ENCODE assay signal across 7 mouse cellular contexts in genomic region chr7:80232489-80233029, GRCm38 (mm10). TPM values are rescaled to one million over a fixed set of nuclear protein-coding genes. Genes with fewer than 3 reads are reported as not detected.
DNase-seq lines count a peak whose midpoint lies in the region; ATAC-seq and TF ChIP-seq lines count a peak whose summit lies in the region.

Cib1 (minus strand) TSS chr7:80232813.
Gdpgp1 (plus strand) TSS chr7:80232865.

- peaks cover 11% of the 10 kb centered on the region for H3K4me1 ChIP-seq in embryonic facial prominence, embryonic 12.5 days
- H3K4me1 ChIP-seq in kidney, adult 2 months (ENCODE audit: control insufficient read depth, insufficient read depth, low read length) = peaks cover 21% of the 10 kb centered on the region
- H3K4me1 ChIP-seq in limb, embryonic 13.5 days = peaks cover 25% of the 10 kb centered on the region
- H3K4me1 ChIP-seq in midbrain, embryonic 16.5 days (ENCODE audit: control insufficient read depth, insufficient read depth, low read length) = peaks cover 22% of the 10 kb centered on the region

- H3K9me3 ChIP-seq in embryonic facial prominence, embryonic 12.5 days = no peaks in the 10 kb centered on the region
- no peaks in the 10 kb centered on the region for H3K9me3 ChIP-seq in limb, embryonic 13.5 days
- H3K9me3 ChIP-seq in midbrain, embryonic 16.5 days (replicated peaks; ENCODE audit: control insufficient read depth, low read length, poor library complexity, severe bottlenecking) = no peaks in the 10 kb centered on the region

- peak; percentile 97 for DNase-seq in adrenal gland, postnatal 25 days
- DNase-seq in heart, adult 18-20 months = peak; percentile 96 to 98
- peak; percentile 98 for DNase-seq in kidney, adult 2 months
- peak; percentile 98 for DNase-seq in spleen, postnatal 10 days (ENCODE audit: low spot score in 2 of 2)

- no peak for TF ChIP-seq CTCF in kidney, adult 2 months (conservative IDR thresholded peaks at IDR 0.05; ENCODE audit: insufficient read depth, insufficient read length, low read depth, low read length)

- H3K27ac ChIP-seq in embryonic facial prominence, embryonic 12.5 days = peak within 1 kb of the TSS; percentile 4; the same call in 1 of the 2 replicates
- peak within 1 kb of the TSS; percentile 84 for H3K27ac ChIP-seq in kidney, adult 2 months (ENCODE audit: insufficient read depth, low read depth, low read length)
- H3K27ac ChIP-seq in limb, embryonic 13.5 days = no peak within 1 kb of the TSS; the same call in 1 of the 2 replicates
- peak within 1 kb of the TSS; percentile 67 for H3K27ac ChIP-seq in midbrain, embryonic 16.5 days (ENCODE audit: low read length)

- WGBS in embryonic facial prominence, embryonic 12.5 days = under 1% methylated on average over 56 of the region's 56 CpGs
- under 1% methylated on average over 55 of the region's 56 CpGs for WGBS in kidney, adult 2 months
- WGBS in limb, embryonic 13.5 days = under 1% methylated on average over 56 of the region's 56 CpGs
- under 1% methylated on average over 40 of the region's 56 CpGs for WGBS in midbrain, embryonic 16.5 days

- peaks cover under 1% of the 10 kb centered on the region; the same call in 1 of the 2 replicates for H3K36me3 ChIP-seq in embryonic facial prominence, embryonic 12.5 days
- H3K36me3 ChIP-seq in kidney, adult 2 months (ENCODE audit: control insufficient read depth, insufficient read depth, low read length) = no peaks in the 10 kb centered on the region
- peaks cover 18% of the 10 kb centered on the region for H3K36me3 ChIP-seq in limb, embryonic 13.5 days
- no peaks in the 10 kb centered on the region for H3K36me3 ChIP-seq in midbrain, embryonic 16.5 days (ENCODE audit: control insufficient read depth, insufficient read depth, low read length)

- ATAC-seq in embryonic facial prominence, embryonic 12.5 days (ENCODE audit: insufficient number of reproducible peaks, insufficient read depth, low FRiP score, low TSS enrichment) = peak; percentile 98
- peak; percentile 96 for ATAC-seq in limb, embryonic 13.5 days (ENCODE audit: low FRiP score, low read depth)
- peak; percentile 93 for ATAC-seq in midbrain, embryonic 16.5 days

- peak within 1 kb of the TSS; percentile 62 for H3K4me3 ChIP-seq in embryonic facial prominence, embryonic 12.5 days
- H3K4me3 ChIP-seq in kidney, adult 2 months (ENCODE audit: insufficient read depth, low read depth, low read length) = peak within 1 kb of the TSS; percentile 90
- H3K4me3 ChIP-seq in limb, embryonic 13.5 days = peak within 1 kb of the TSS; percentile 69
- H3K4me3 ChIP-seq in midbrain, embryonic 16.5 days (ENCODE audit: low read depth, low read length) = peak within 1 kb of the TSS; percentile 69

- TF ChIP-seq POLR2A in kidney, adult 2 months (IDR thresholded peaks at IDR 0.05; ENCODE audit: low read depth, low read length) = peak; percentile 35

- H3K9ac ChIP-seq in embryonic facial prominence, embryonic 12.5 days = peak within 1 kb of the TSS; percentile 55
- H3K9ac ChIP-seq in limb, embryonic 13.5 days = peak within 1 kb of the TSS; percentile 74
- H3K9ac ChIP-seq in midbrain, embryonic 16.5 days (ENCODE audit: low read depth, low read length) = peak within 1 kb of the TSS; percentile 66

- peak within 1 kb of the TSS; percentile 82 for H3K4me2 ChIP-seq in embryonic facial prominence, embryonic 12.5 days (replicated peaks)
- peak within 1 kb of the TSS; percentile 91 for H3K4me2 ChIP-seq in limb, embryonic 13.5 days (replicated peaks)
- peak within 1 kb of the TSS; percentile 83 for H3K4me2 ChIP-seq in midbrain, embryonic 16.5 days (ENCODE audit: low read length)

- H3K27me3 ChIP-seq in embryonic facial prominence, embryonic 12.5 days = no peaks in the 10 kb centered on the region
- no peaks in the 10 kb centered on the region for H3K27me3 ChIP-seq in kidney, adult 2 months (replicated peaks; ENCODE audit: control insufficient read depth, insufficient read depth, low read length)
- peaks cover 3% of the 10 kb centered on the region; the same call in 1 of the 2 replicates for H3K27me3 ChIP-seq in limb, embryonic 13.5 days
- H3K27me3 ChIP-seq in midbrain, embryonic 16.5 days (ENCODE audit: control insufficient read depth, insufficient read depth, low read depth, low read length) = peaks cover 7% of the 10 kb centered on the region

RNA-seq across cellular contexts. Expression of gene Cib1, which starts in this region (rescaled TPM):
- 62.4 and 68.2 TPM in 2 replicates for total RNA-seq in adrenal gland, postnatal 25 days (2021)
- polyA plus RNA-seq in embryonic facial prominence, embryonic 12.5 days (2016; fragmentation: Nextera tagmentation; extraction: Ambion mirVana) = 54.2 and 56.0 TPM in 2 replicates
- 10 to 100 TPM; 15.2 to 18.6 TPM for total RNA-seq in heart, adult 18-20 months (2021)
- polyA plus RNA-seq in kidney, adult 2 months (2012; rRNA removed) = 333 and 344 TPM in 2 replicates
- polyA plus RNA-seq in limb, embryonic 13.5 days (2015; fragmentation: Nextera tagmentation; extraction: Ambion mirVana) = 61.9 and 70.1 TPM in 2 replicates
- 24.3 and 26.0 TPM in 2 replicates for polyA plus RNA-seq in midbrain, embryonic 16.5 days (2015; fragmentation: Nextera tagmentation; extraction: Ambion mirVana)

RNA-seq across cellular contexts. Expression of gene Gdpgp1, which starts in this region (rescaled TPM):
- 5.6 and 6.0 TPM in 2 replicates for total RNA-seq in adrenal gland, postnatal 25 days (2021)
- 3.7 and 4.0 TPM in 2 replicates for polyA plus RNA-seq in embryonic facial prominence, embryonic 12.5 days (2016; fragmentation: Nextera tagmentation; extraction: Ambion mirVana)
- total RNA-seq in heart, adult 18-20 months (2021) = 1 to 10 TPM; 1.2 to 1.6 TPM
- 2.4 and 2.6 TPM in 2 replicates for polyA plus RNA-seq in kidney, adult 2 months (2012; rRNA removed)
- polyA plus RNA-seq in limb, embryonic 13.5 days (2015; fragmentation: Nextera tagmentation; extraction: Ambion mirVana) = 3.5 TPM in 2 replicates
- 3.7 and 4.6 TPM in 2 replicates for polyA plus RNA-seq in midbrain, embryonic 16.5 days (2015; fragmentation: Nextera tagmentation; extraction: Ambion mirVana)
